Mouse (Mus musculus) limb, embryonic 14.5 days (tissue): Measurements from ENCODE around the gene Uba7. TPM values are rescaled to one million over a fixed set of nuclear protein-coding genes. Genes with fewer than 3 reads are reported as not detected.

Experiments
- ATAC-seq: fragments of 200-750 bp; cut with Nextera tagmentation; 2 replicates; pipeline ENCODE4 v1.8.0; 2017; ENCODE audit warnings: low read depth, moderate number of reproducible peaks, moderate TSS enrichment; ENCODE audit not compliant: low FRiP score
- DNase-seq: peaks from one replicate; pipeline ENCODE4 v3.0.0-alpha.2; 2015; ENCODE audit warnings: low spot score
- H3K27ac ChIP-seq: fragments of 300-500 bp; sonication (generic); replicated peaks from 2 replicates; pipeline ENCODE4 v1.5.1; 2014; ENCODE audit warnings: low read depth, mild to moderate bottlenecking, low read length, moderate library complexity, mixed read lengths
- H3K27me3 ChIP-seq: fragments of 300-500 bp; sonication (generic); 2 replicates; pipeline ENCODE4 v1.6.1; 2014; ENCODE audit warnings: low read length, mixed read lengths; ENCODE audit not compliant: control insufficient read depth, insufficient read depth
- H3K36me3 ChIP-seq: fragments of 300-500 bp; sonication (generic); 2 replicates; pipeline ENCODE4 v1.6.1; 2014; ENCODE audit warnings: mild to moderate bottlenecking, low read length, moderate library complexity, mixed read lengths; ENCODE audit not compliant: control insufficient read depth, insufficient read depth
- H3K4me1 ChIP-seq: fragments of 300-500 bp; sonication (generic); 2 replicates; pipeline ENCODE4 v1.6.1; 2014; ENCODE audit warnings: antibody characterized with exemption, low read length, mixed read lengths; ENCODE audit not compliant: control insufficient read depth, insufficient read depth
- H3K4me2 ChIP-seq: fragments of 300-500 bp; sonication (generic); replicated peaks from 2 replicates; pipeline ENCODE4 v1.6.1; 2014; ENCODE audit warnings: low read depth, mild to moderate bottlenecking, low read length, moderate library complexity; ENCODE audit not compliant: severe bottlenecking
- H3K4me3 ChIP-seq: fragments of 300-500 bp; sonication (generic); replicated peaks from 2 replicates; pipeline ENCODE4 v1.5.1; 2014; ENCODE audit warnings: low read length
- H3K9ac ChIP-seq: fragments of 300-500 bp; sonication (generic); 2 replicates; pipeline ENCODE4 v1.6.1; 2014; ENCODE audit warnings: mild to moderate bottlenecking, low read depth, low read length, moderate library complexity; ENCODE audit not compliant: severe bottlenecking
- H3K9me3 ChIP-seq: fragments of 300-500 bp; sonication (generic); 2 replicates; pipeline ENCODE4 v1.6.1; 2016; ENCODE audit warnings: low read length; ENCODE audit not compliant: control insufficient read depth
- POLR2A ChIP-seq: fragments of 200-500 bp; IDR thresholded peaks from 2 replicates; pipeline ENCODE4 v1.8.0; 2012; ENCODE audit warnings: inconsistent platforms, mild to moderate bottlenecking, moderate library complexity, borderline replicate concordance; ENCODE audit not compliant: insufficient read depth, insufficient read length; ENCODE audit errors: extremely low read depth
- WGBS: fragments of 180-500 bp; shearing (Covaris S2); extraction: QIAGEN DNeasy Blood & Tissue Kit; methylation state at CpG from one replicate; pipeline ENCODE4 v1.1.7; 2014; 5-methylcytosine and 5-hydroxymethylcytosine counted together
- polyA plus RNA-seq, 2 experiments: library from polyadenylated mRNA; depleted of rRNA in 1 of 2; stranded (reverse) in 1 of 2; unstranded in 1 of 2; fragments of >200 nt; fragmentation: Nextera tagmentation in 1 of 2; extraction: Ambion mirVana in 1 of 2; gene quantifications; 2 replicates each; pipeline versions ENCODE4 v1.2.1 to v1.2.3; 2012 to 2014

Uba7 gene
- polyA plus RNA-seq, 2 experiments: 28.2 to 33.4 TPM

GRCm38 (mm10) chr9:107994464-107994863 is 19.2 kb downstream of the Uba7 start:
- ATAC-seq (no peak), DNase-seq (no peak)
- TF ChIP-seq POLR2A: no peak
- Histone ChIP-seq H3K27me3 (no peaks in the 10 kb centered on the region), H3K4me2 (no peak overlapping the region), H3K9me3 (no peaks in the 10 kb centered on the region), H3K27ac (no peak overlapping the region), H3K4me1 (no peaks in the 10 kb centered on the region), H3K9ac (no peak overlapping the region), H3K36me3 (no peaks in the 10 kb centered on the region), H3K4me3 (no peak overlapping the region)
- WGBS: 53% methylated on average over 2 of the region's 2 CpGs

- H3K36me3 ChIP-seq: no peaks in the 10 kb centered on the region
- WGBS: 91% methylated on average over 21 of the region's 21 CpGs
- no peak overlapping the region for H3K27ac ChIP-seq
- DNase-seq: no peak
- no peak overlapping the region for H3K4me2 ChIP-seq
- no peak for ATAC-seq
- H3K27me3 ChIP-seq: no peaks in the 10 kb centered on the region
- TF ChIP-seq POLR2A: no peak
- no peak overlapping the region for H3K9ac ChIP-seq
- no peak overlapping the region for H3K4me3 ChIP-seq
- H3K9me3 ChIP-seq: no peaks in the 10 kb centered on the region
- no peaks in the 10 kb centered on the region for H3K4me1 ChIP-seq
Observed at GRCm38 (mm10) chr9:107995513-107995912, 20.2 kb downstream of the Uba7 start.

GRCm38 (mm10) chr9:107996049-107996448 is 20.7 kb downstream of the Uba7 start, which contains the start of gene Gm20662:
TSS of gene Gm20662 (plus strand) at chr9:107996349.
- Histone ChIP-seq H3K9ac (no peak within 1 kb of the TSS), H3K36me3 (no peaks in the 10 kb centered on the region), H3K9me3 (no peaks in the 10 kb centered on the region), H3K4me2 (no peak within 1 kb of the TSS), H3K4me1 (no peaks in the 10 kb centered on the region), H3K27me3 (no peaks in the 10 kb centered on the region), H3K27ac (no peak within 1 kb of the TSS), H3K4me3 (no peak within 1 kb of the TSS)
- no peak for TF ChIP-seq POLR2A
- ATAC-seq (no peak), DNase-seq (no peak)
- 93% methylated on average over 5 of the region's 5 CpGs for WGBS

- peak; percentile 100 for ATAC-seq
- DNase-seq: peak; percentile 100
- peak; percentile 51; the same call in 1 of the 2 replicates for TF ChIP-seq POLR2A
- peak within 1 kb of the TSS; percentile 79 for H3K4me2 ChIP-seq
- no peaks in the 10 kb centered on the region for H3K36me3 ChIP-seq
- H3K27ac ChIP-seq: peak within 1 kb of the TSS; percentile 90
- peaks cover 14% of the 10 kb centered on the region for H3K4me1 ChIP-seq
- H3K9ac ChIP-seq: peak within 1 kb of the TSS; percentile 93
- under 1% methylated on average over 45 of the region's 51 CpGs for WGBS
- H3K27me3 ChIP-seq: no peaks in the 10 kb centered on the region
- peak within 1 kb of the TSS; percentile 93 for H3K4me3 ChIP-seq
- H3K9me3 ChIP-seq: no peaks in the 10 kb centered on the region
Observed at GRCm38 (mm10) chr9:108001922-108002770, 26.8 kb downstream of the Uba7 start, which contains the start of gene Ip6k1. TSS of gene Ip6k1 (plus strand) at chr9:108002501.

- H3K9ac ChIP-seq: peak overlapping the region; percentile 93
- peak; percentile 20; the same call in 1 of the 2 replicates for ATAC-seq
- WGBS: under 1% methylated on average over 39 of the region's 50 CpGs
- DNase-seq: no peak
- no peaks in the 10 kb centered on the region for H3K27me3 ChIP-seq
- peak overlapping the region; percentile 90 for H3K27ac ChIP-seq
- peaks cover 14% of the 10 kb centered on the region for H3K4me1 ChIP-seq
- no peak for TF ChIP-seq POLR2A
- peak overlapping the region; percentile 93 for H3K4me3 ChIP-seq
- peak overlapping the region; percentile 79 for H3K4me2 ChIP-seq
- H3K9me3 ChIP-seq: no peaks in the 10 kb centered on the region
- H3K36me3 ChIP-seq: no peaks in the 10 kb centered on the region
Observed at GRCm38 (mm10) chr9:108002778-108003530, 27.6 kb downstream of the Uba7 start.
